Mouse (Mus musculus) frontal cortex, postnatal 36 days (tissue): ENCODE measurements around the gene Bcl2l1.

Experiments used
- DNase-seq, 2 experiments: peaks; one replicate each; pipeline ENCODE4 v3.0.0; 2022; ENCODE audit warnings: low spot score in 2 of 2

The Bcl2l1 gene

DNA sequence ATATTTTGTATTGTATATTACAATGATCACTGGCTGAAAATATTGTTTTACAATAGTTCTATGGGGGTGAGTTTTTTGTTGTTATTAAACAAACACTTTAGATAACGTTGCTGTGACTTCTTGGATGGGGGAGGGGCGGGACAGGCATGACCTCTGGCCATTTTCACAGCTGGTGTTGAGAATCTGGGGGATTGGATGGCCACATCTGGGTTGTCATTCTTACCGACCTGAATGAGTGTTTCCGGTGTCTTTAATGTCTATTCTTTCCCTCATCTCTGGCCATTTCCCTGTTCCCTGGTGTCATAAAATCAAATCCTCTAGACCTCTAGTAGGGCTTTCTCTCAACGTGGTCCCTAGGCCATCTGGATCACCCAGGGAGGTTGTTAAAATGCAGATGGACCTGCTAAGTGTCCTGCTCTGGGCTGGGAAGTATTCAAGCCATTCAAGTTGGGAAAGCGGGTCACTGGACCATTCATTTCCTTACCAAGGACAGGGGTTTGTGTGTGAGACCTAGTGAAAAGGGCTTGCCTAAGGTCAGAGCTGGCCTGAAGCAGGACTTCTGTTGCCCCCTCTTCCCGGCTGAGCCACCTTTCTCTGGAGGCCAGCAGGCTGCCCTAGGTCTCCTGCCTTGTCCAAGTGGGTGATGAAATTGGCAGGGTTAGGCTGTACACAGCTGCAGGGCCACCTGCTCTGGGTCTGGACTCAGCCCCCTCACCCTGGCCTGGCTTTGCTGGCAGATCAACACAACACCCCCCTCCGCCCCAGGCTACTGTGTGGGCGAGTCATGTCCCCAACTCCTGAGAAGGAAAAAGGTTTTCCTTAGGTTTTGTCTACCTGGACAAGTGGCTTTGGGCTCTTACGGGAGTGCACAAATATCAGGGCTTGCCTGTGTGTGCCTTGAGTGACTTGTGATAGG is 94.0 kb downstream of the Bcl2l1 start:
- no peak for DNase-seq

DNA sequence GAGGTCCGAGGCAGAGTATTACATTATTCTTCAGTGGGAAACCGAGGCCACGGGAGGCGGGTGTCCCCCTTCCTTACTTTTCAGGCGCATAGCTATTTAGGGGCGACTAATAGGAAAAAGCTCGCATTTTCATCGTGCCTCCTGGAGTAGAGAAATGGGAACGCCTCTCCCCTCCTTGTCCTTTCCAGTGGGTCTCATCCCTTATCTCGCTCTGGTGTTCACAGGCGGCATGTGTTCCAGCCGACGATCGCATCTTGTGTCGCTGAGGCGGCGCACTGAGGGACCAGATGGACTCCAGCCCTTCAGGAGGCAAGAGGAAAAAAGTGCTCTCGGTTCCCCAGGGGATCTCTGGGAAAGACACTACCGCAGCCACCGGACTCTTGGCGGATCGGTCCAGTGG is 94.8 kb downstream of the Bcl2l1 start:
- DNase-seq: peak in 1 of 2 experiments; percentile 13

DNA sequence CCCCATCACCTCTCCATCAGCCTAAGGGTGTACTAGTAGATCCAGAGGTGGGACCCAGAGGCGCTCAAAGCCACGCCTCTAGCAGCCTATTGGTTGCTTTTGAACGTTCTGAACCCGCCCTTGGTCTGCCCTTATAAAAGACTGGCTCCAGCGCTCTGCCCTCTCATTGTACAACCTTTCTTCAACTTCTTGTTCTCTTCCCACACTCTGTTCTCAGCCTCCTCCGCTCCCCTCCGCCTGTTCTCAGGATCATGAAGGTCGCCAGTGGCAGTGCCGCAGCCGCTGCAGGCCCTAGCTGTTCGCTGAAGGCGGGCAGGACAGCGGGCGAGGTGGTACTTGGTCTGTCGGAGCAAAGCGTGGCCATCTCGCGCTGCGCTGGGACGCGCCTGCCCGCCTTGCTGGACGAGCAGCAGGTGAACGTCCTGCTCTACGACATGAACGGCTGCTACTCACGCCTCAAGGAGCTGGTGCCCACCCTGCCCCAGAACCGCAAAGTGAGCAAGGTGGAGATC is 95.4 kb downstream of the Bcl2l1 start, which contains the start of gene Id1:
Gene Id1, plus strand, starts transcription at position 162 of the 512 bp plus-strand sequence.
- DNase-seq: peak; percentile 61 to 64

DNA sequence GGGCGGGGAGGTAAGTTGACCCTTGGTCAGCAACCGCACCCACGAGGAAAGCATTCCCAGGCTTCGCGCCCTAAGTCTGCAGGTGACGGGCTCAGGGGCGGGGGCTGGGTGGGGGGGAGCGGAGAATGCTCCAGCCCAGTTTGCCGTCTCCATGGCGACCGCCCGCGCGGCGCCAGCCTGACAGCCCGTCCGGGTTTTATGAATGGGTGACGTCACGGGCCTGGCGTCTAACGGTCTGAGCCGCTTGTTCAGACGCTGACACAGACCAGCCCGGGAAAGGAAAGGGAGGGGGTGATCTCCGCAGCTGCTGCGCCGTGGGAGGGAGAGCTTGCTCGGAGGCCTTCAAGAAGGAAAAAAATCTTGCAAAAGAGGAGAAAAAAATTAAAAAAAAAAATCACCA is 96.5 kb downstream of the Bcl2l1 start:
- peak; percentile 90 to 94 for DNase-seq

DNA sequence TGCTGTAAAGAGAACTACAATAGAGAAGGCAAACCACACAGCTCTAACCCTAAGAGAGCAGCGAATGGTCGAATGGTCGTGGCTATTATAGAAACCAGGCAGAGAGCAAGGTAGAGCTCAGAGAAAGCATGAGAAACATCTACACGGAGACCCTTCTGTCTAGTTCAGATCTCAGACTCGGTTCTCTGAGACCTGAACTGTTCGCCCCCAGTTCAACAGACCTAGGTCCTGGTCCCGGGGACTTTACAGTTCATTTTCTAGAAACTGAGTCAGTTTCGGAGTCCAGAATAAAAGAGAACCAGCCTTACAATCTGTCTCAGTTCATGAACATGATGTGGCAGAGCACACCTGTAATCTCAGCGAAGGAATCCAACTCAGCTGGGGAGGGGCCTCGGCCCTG is 97.0 kb downstream of the Bcl2l1 start:
- no peak for DNase-seq

DNA sequence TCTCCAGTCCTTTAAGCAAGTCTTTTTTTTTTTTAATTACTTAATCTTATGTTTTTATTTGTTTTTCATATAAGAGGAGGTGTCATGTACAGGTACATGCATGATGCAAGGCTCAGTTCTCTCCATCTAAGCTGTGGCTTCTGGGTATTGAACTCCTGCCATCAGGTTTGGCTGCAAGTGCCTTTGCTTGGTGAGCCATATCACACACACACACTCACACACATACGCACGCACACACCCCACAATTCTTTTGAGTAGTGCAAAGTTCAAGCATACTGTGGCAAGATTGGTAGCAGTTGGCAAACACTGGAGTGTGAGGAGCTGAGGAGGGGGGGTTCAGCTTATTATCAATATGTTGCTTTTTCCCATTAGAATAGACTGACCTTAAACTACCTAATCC is 98.3 kb downstream of the Bcl2l1 start:
- DNase-seq: no peak
